Mouse (Mus musculus) common myeloid progenitor, adult 5-6 weeks (primary cell): ENCODE data around the gene Slc4a4. TPM values are rescaled to one million over a fixed set of nuclear protein-coding genes. Genes with fewer than 3 reads are reported as not detected.
A peak's percentile ranks its signal among the peaks of the same experiment; 100 is the strongest.

ENCODE experiments used
- ATAC-seq: replicated peaks from 2 replicates; pipeline ENCODE4 v1.8.0; 2016; ENCODE audit warnings: low read depth, mild to moderate bottlenecking, moderate TSS enrichment, inconsistent platforms; ENCODE audit not compliant: poor library complexity, severe bottlenecking
- total RNA-seq: library from RNA; stranded (forward); fragments of 200-1000, 187-1606 nt; gene quantifications from 2 replicates; pipeline ENCODE4 v1.2.3, GENCODE M21; 2017

Slc4a4 gene
- total RNA-seq, 1 experiment from 2014 or later, result not detected

- no peak for ATAC-seq
Observed at GRCm38 (mm10) chr5:89123270-89123903, 236.8 kb downstream of the Slc4a4 start.

- ATAC-seq, result no peak
Observed at GRCm38 (mm10) chr5:89128210-89128609, 241.6 kb downstream of the Slc4a4 start.

- ATAC-seq, result no peak
Observed at GRCm38 (mm10) chr5:89135776-89136175, 249.2 kb downstream of the Slc4a4 start.

- no peak for ATAC-seq
Observed at GRCm38 (mm10) chr5:89140070-89140469, 253.5 kb downstream of the Slc4a4 start.

GRCm38 (mm10) chr5:89141761-89142160, 255.1 kb downstream of the Slc4a4 start:
- ATAC-seq, result no peak

- ATAC-seq, result no peak
Observed at GRCm38 (mm10) chr5:89146276-89146675, 259.7 kb downstream of the Slc4a4 start.

GRCm38 (mm10) chr5:89147282-89147790, 260.7 kb downstream of the Slc4a4 start:
- ATAC-seq, result peak; percentile 81

GRCm38 (mm10) chr5:89149436-89150040, 262.9 kb downstream of the Slc4a4 start:
- no peak for ATAC-seq

GRCm38 (mm10) chr5:89151076-89151475, 264.5 kb downstream of the Slc4a4 start:
- ATAC-seq, result no peak

- ATAC-seq, result no peak
Observed at GRCm38 (mm10) chr5:89171025-89171718, 284.6 kb downstream of the Slc4a4 start.

GRCm38 (mm10) chr5:89190063-89190462, 303.4 kb downstream of the Slc4a4 start:
- no peak for ATAC-seq

GRCm38 (mm10) chr5:89194654-89195053, 308.0 kb downstream of the Slc4a4 start:
- ATAC-seq, result no peak

GRCm38 (mm10) chr5:89198501-89198900, 311.9 kb downstream of the Slc4a4 start:
- peak; percentile 97 for ATAC-seq

GRCm38 (mm10) chr5:89209973-89210703, 323.5 kb downstream of the Slc4a4 start:
- ATAC-seq, result no peak

GRCm38 (mm10) chr5:89211057-89211456, 324.4 kb downstream of the Slc4a4 start:
- no peak for ATAC-seq

- no peak for ATAC-seq
Observed at GRCm38 (mm10) chr5:89218222-89218621, 331.6 kb downstream of the Slc4a4 start.

- ATAC-seq, result no peak
Observed at GRCm38 (mm10) chr5:89218709-89219108, 332.1 kb downstream of the Slc4a4 start.

- ATAC-seq, result peak; percentile 79
Observed at GRCm38 (mm10) chr5:89221658-89222057, 335.0 kb downstream of the Slc4a4 start.

- ATAC-seq, result no peak
Observed at GRCm38 (mm10) chr5:89223061-89223740, 336.6 kb downstream of the Slc4a4 start.
